Mouse (Mus musculus): ENCODE results near the gene Arl1. TPM values are rescaled to one million over a fixed set of nuclear protein-coding genes. Genes with fewer than 3 reads are reported as not detected.

Arl1 gene
- polyA plus RNA-seq (2014; fragmentation: Illumina TruSeq; extraction: RNeasy Lipid Tissue Mini Kit (QIAGEN cat#74804); ENCODE audit: low read depth, low replicate concordance) = 124 TPM

GRCm38 (mm10) chr10:88730571-88731495 lies at the start of gene Arl1:
Arl1 (plus strand) TSS chr10:88730858.

GRCm38 (mm10) chr10:88684925-88685324 lies 45.7 kb upstream of the Arl1 start, which contains the start of gene Spic:
Spic (minus strand) TSS chr10:88685015.

Other genes with a start within 250 kb of the Arl1 start
- gene Chpt1, start 226.8 kb upstream of the Arl1 start, polyA plus RNA-seq (2014; fragmentation: Illumina TruSeq; extraction: RNeasy Lipid Tissue Mini Kit (QIAGEN cat#74804); ENCODE audit: low read depth, low replicate concordance) = 339 TPM
- 2.3 TPM for gene Mybpc1, start 125.7 kb upstream of the Arl1 start, polyA plus RNA-seq (2014; fragmentation: Illumina TruSeq; extraction: RNeasy Lipid Tissue Mini Kit (QIAGEN cat#74804); ENCODE audit: low read depth, low replicate concordance)
- gene Spic, start 45.8 kb upstream of the Arl1 start, polyA plus RNA-seq (2014; fragmentation: Illumina TruSeq; extraction: RNeasy Lipid Tissue Mini Kit (QIAGEN cat#74804); ENCODE audit: low read depth, low replicate concordance) = 1.3 TPM
- gene Utp20, start 95.9 kb downstream of the Arl1 start, polyA plus RNA-seq (2014; fragmentation: Illumina TruSeq; extraction: RNeasy Lipid Tissue Mini Kit (QIAGEN cat#74804); ENCODE audit: low read depth, low replicate concordance) = 11.3 TPM
- 0.14 TPM for gene Slc5a8, start 155.1 kb downstream of the Arl1 start, polyA plus RNA-seq (2014; fragmentation: Illumina TruSeq; extraction: RNeasy Lipid Tissue Mini Kit (QIAGEN cat#74804); ENCODE audit: low read depth, low replicate concordance)

Measured in adipose tissue, adult 10 weeks (tissue).